Mouse (Mus musculus) urinary bladder, adult 18-20 months (tissue): ENCODE measurements around the gene Lsmem1.

ENCODE experiments used
- DNase-seq, 2 experiments: peaks; one replicate each; pipeline ENCODE4 v3.0.0; 2022; ENCODE audit warnings: low spot score in 2 of 2, mixed read lengths in 2 of 2

The Lsmem1 gene

GRCm38 (mm10) chr12:40146510-40146909 lies 52.8 kb downstream of the Lsmem1 start:
- no peak for DNase-seq

GRCm38 (mm10) chr12:40140706-40141105 lies 58.6 kb downstream of the Lsmem1 start:
- no peak for DNase-seq

- DNase-seq, result no peak
Observed at GRCm38 (mm10) chr12:40139484-40140245, 59.6 kb downstream of the Lsmem1 start.

- DNase-seq, result no peak
Observed at GRCm38 (mm10) chr12:40134529-40134928, 64.8 kb downstream of the Lsmem1 start.

- peak; percentile 14 to 41 for DNase-seq
Observed at GRCm38 (mm10) chr12:40133573-40134271, 65.6 kb downstream of the Lsmem1 start, which contains the start of gene Scin. Gene Scin, minus strand, starts transcription at chr12:40134228.

GRCm38 (mm10) chr12:40133194-40133572 lies 66.1 kb downstream of the Lsmem1 start:
- DNase-seq, result no peak
